20 mouse cellular contexts compared by ENCODE assay signal in the genomic region with DNA sequence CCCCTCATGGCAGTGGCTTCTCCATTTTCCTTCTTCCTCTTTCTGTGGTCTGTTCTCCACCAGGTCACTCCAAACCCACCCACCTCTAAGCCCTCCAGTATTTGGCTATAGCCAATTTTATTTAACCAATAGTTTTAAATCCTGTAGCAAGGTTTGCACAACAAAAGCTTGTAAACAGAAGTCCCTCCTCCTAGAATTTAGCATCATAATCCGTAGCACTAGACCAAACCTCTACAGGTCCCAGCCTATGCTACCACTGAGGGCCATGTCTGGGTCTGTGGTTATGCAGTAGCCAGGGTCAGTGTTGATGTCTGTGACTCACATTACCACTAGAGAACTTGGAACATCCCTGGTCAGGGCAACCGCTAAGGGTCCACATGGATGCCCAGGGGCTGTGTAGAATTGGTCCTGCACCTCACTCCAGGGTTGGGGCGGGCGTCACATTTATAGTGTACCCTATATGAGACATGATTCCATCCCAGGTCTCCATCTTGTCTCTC.
DNase-seq lines count a peak whose midpoint lies in the region; ATAC-seq and TF ChIP-seq lines count a peak whose summit lies in the region.
"Had no signal": no experiment of that assay in that cellular context is flagged by ENCODE, and none has a peak within 500 bp of the region (broad histone marks: within the 10 kb centered on the region; RNA-seq: fewer than 3 reads in every experiment).

No protein-coding gene starts in this region.

- TF ChIP-seq CTCF in heart, adult 2 months (IDR thresholded peaks at IDR 0.05): no peak

- WGBS in heart, adult 2 months: over 99% methylated on average over 4 of the region's 4 CpGs
- 94% methylated on average over 4 of the region's 4 CpGs for WGBS in kidney, embryonic 16.5 days
- WGBS in lung, embryonic 16.5 days: 93% methylated on average over 4 of the region's 4 CpGs

- intact Hi-C loops in heart, adult 2 months (cut with DNase I): no loop called here

- no peaks in the 10 kb centered on the region for H3K79me2 ChIP-seq in heart, adult 2 months (replicated peaks; ENCODE audit: control insufficient read depth, insufficient read depth, low read length)

- no peaks in the 10 kb centered on the region for H3K36me3 ChIP-seq in heart, adult 2 months (ENCODE audit: control insufficient read depth, insufficient read depth, low read length)
- H3K36me3 ChIP-seq in kidney, embryonic 16.5 days (ENCODE audit: insufficient read depth, low read length): no peaks in the 10 kb centered on the region
- H3K36me3 ChIP-seq in lung, embryonic 16.5 days (ENCODE audit: control insufficient read depth, insufficient read depth, low read length): no peaks in the 10 kb centered on the region
- H3K36me3 ChIP-seq: embryonic facial prominence, embryonic 10.5 days; forebrain, embryonic 15.5 days; heart, embryonic 13.5 days; hindbrain, embryonic 12.5 days; liver, embryonic 13.5 days; neural tube, embryonic 13.5 days had no signal

- H3K4me2 ChIP-seq in kidney, embryonic 16.5 days (replicated peaks; ENCODE audit: low read depth, low read length): no peak overlapping the region
- no peak overlapping the region for H3K4me2 ChIP-seq in lung, embryonic 16.5 days (ENCODE audit: low read depth, low read length)
- H3K4me2 ChIP-seq: forebrain, embryonic 15.5 days; heart, embryonic 13.5 days; hindbrain, embryonic 12.5 days; liver, embryonic 13.5 days; neural tube, embryonic 13.5 days had no signal

- TF ChIP-seq POLR2A in heart, adult 2 months (IDR thresholded peaks at IDR 0.05; ENCODE audit: insufficient read depth, low read depth, low read length): no peak

- H3K9me3 ChIP-seq in kidney, embryonic 16.5 days (ENCODE audit: low read length): no peaks in the 10 kb centered on the region
- H3K9me3 ChIP-seq in lung, embryonic 16.5 days (ENCODE audit: control insufficient read depth, low read length): no peaks in the 10 kb centered on the region
- H3K9me3 ChIP-seq: embryonic facial prominence, embryonic 10.5 days; forebrain, embryonic 15.5 days; heart, embryonic 13.5 days; hindbrain, embryonic 12.5 days; liver, embryonic 13.5 days; neural tube, embryonic 13.5 days had no signal

- ATAC-seq in kidney, embryonic 16.5 days (ENCODE audit: low FRiP score, low TSS enrichment): no peak
- ATAC-seq in lung, embryonic 16.5 days (ENCODE audit: low read depth): no peak
- ATAC-seq: forebrain, embryonic 15.5 days; midbrain, embryonic 16.5 days had no signal

- no peak overlapping the region for H3K27ac ChIP-seq in heart, adult 2 months
- peak overlapping the region; percentile 12; the same call in 1 of the 2 replicates for H3K27ac ChIP-seq in kidney, embryonic 16.5 days (ENCODE audit: low read length)
- peak overlapping the region; percentile 46 for H3K27ac ChIP-seq in lung, embryonic 16.5 days (ENCODE audit: low read length)
- H3K27ac ChIP-seq: embryonic facial prominence, embryonic 10.5 days; forebrain, embryonic 15.5 days; heart, embryonic 13.5 days; hindbrain, embryonic 12.5 days; neural tube, embryonic 13.5 days had no signal

- no peak for TF ChIP-seq EP300 in heart, adult 2 months (IDR thresholded peaks at IDR 0.05; ENCODE audit: insufficient read depth, low read depth, low read length)

- no peaks in the 10 kb centered on the region for H3K4me1 ChIP-seq in heart, adult 2 months (ENCODE audit: control insufficient read depth, insufficient read depth, low read length)
- peaks cover 42% of the 10 kb centered on the region for H3K4me1 ChIP-seq in kidney, embryonic 16.5 days (ENCODE audit: insufficient read depth, low read length)
- peaks cover 23% of the 10 kb centered on the region for H3K4me1 ChIP-seq in lung, embryonic 16.5 days (replicated peaks; ENCODE audit: control insufficient read depth, insufficient read depth, low read length)
- H3K4me1 ChIP-seq: forebrain, embryonic 15.5 days had no signal

- H3K9ac ChIP-seq in heart, adult 2 months (ENCODE audit: low read depth, low read length): no peak overlapping the region
- H3K9ac ChIP-seq in kidney, embryonic 16.5 days (replicated peaks; ENCODE audit: low read length): no peak overlapping the region
- H3K9ac ChIP-seq in lung, embryonic 16.5 days (ENCODE audit: low read length): no peak overlapping the region
- H3K9ac ChIP-seq: forebrain, embryonic 15.5 days; heart, embryonic 13.5 days; hindbrain, embryonic 12.5 days; liver, embryonic 13.5 days; neural tube, embryonic 13.5 days had no signal

- no peak overlapping the region for H3K4me3 ChIP-seq in heart, adult 2 months
- no peak overlapping the region for H3K4me3 ChIP-seq in kidney, embryonic 16.5 days (ENCODE audit: low read length)
- H3K4me3 ChIP-seq in lung, embryonic 16.5 days (ENCODE audit: low read length): no peak overlapping the region
- H3K4me3 ChIP-seq: embryonic facial prominence, embryonic 10.5 days; forebrain, embryonic 15.5 days; heart, embryonic 13.5 days; hindbrain, embryonic 12.5 days; liver, embryonic 13.5 days; myocyte; neural tube, embryonic 13.5 days had no signal

- peak; percentile 80 for DNase-seq in heart, adult 11 months
- no peak for DNase-seq in heart, adult 2 months
- DNase-seq in kidney, postnatal 4 days: no peak
- no peak for DNase-seq in lung, postnatal 25 days (ENCODE audit: low spot score)
- DNase-seq in right cerebral cortex, postnatal 14 days: no peak
- no peak for DNase-seq in left cerebral cortex, adult 18-20 months (ENCODE audit: low spot score in 2 of 2)
- DNase-seq: adrenal gland, adult 2 months; cerebellum, adult 11 months; cerebellum, postnatal 10 days; liver, embryonic 13.5 days; lung, postnatal 4 days had no signal

- H3K27me3 ChIP-seq in heart, adult 2 months (ENCODE audit: control insufficient read depth, insufficient read depth, low read length): no peaks in the 10 kb centered on the region
- no peaks in the 10 kb centered on the region for H3K27me3 ChIP-seq in kidney, embryonic 16.5 days (ENCODE audit: insufficient read depth, low read length)
- H3K27me3 ChIP-seq in lung, embryonic 16.5 days (ENCODE audit: control insufficient read depth, insufficient read depth, low read depth, low read length): no peaks in the 10 kb centered on the region
- H3K27me3 ChIP-seq: forebrain, embryonic 15.5 days; heart, embryonic 13.5 days; hindbrain, embryonic 12.5 days; liver, embryonic 13.5 days; neural tube, embryonic 13.5 days had no signal
